Mouse (Mus musculus) erythroid progenitor cell, adult 5-6 weeks (primary cell): ENCODE data around the gene Sdhd. TPM values are rescaled to one million over a fixed set of nuclear protein-coding genes. Genes with fewer than 3 reads are reported as not detected.

Experiments
- ATAC-seq: replicated peaks from 2 replicates; pipeline ENCODE4 v1.8.0; 2016; ENCODE audit warnings: moderate number of reproducible peaks, mild to moderate bottlenecking, moderate TSS enrichment, inconsistent platforms; ENCODE audit not compliant: poor library complexity, low FRiP score, severe bottlenecking
- total RNA-seq, 2 experiments: library from RNA; stranded (forward) in 1 of 2; stranded (reverse) in 1 of 2; fragments of 150-400 nt in 1 of 2; fragments of 186-747, 209-891 nt in 1 of 2; gene quantifications; 2 replicates each; pipeline versions ENCODE4 v1.2.3 to v1.2.4; 2015 to 2017; ENCODE audit warnings: low replicate concordance in 2 of 2

Sdhd gene
- total RNA-seq, 2 experiments from 2014 or later: 43.1 to 79.6 TPM

DNA sequence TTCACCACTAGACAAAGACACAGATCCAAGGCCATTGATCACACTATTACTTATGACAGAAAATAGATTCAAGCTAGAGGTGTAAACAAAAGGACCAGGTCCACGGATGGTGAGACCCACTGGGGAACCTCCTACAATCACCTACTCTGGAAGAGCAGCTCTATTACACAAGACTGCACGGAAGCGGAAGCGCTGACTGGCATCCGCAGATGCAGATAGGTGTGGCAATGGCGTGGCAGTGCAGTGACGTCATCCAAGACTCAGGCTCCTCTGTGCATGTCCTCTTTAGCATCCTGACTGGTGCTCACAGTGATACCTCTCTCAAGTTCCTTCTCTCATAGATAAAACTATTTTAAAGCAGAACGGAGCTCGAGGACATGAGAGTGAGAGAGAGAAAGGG, 10.7 kb downstream of the Sdhd start:
- no peak for ATAC-seq

DNA sequence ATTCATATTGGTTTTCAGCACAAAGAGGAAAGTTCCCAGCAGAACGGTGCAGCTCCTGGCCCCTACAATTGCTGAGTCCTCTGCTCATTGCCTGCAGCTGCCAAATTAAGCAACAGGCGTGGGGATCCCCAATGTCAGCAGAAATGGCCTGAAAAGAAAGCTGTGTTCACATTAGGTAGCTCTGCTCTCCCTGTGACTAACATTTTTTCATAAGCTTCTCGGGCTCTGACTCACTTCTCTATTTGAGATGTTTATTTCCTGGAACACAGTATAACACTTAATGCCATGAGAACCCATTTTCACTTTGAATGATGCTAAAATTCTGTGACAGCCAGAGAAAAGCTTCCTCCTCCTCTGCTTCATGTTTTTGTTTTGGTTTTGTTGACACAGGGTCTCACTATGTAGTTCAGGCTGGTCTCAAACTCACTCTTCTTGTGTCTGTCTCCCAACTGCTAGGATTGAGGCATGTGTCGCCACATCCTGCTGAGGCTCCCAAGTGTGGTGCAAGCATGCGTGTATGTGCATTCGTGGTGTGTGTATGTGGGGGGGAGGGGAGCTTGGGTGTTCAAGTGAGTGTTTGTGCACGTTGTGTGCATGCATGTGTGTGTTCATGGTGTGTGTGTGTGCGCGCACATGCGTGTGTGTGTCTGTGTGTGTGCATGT, 12.6 kb downstream of the Sdhd start:
- no peak for ATAC-seq

DNA sequence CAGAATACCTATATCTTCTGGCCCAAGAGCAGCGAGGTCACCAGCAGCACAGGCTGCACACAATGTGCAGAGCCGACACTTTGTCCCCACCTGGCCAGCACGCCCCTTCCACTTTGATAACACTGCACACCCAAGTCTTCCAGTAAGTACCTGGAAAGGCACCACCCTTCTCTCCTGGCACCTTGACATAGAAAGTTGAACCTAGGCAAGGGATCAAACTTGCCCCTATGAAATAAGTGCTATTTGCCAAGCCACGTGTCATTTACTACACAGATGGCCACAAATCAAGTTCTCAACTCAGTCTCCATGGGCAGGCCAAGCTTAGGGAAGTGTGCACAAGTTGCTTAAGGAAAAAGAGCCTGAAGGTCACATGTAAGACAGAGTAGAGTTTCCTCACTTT, 16.7 kb downstream of the Sdhd start:
- ATAC-seq: no peak

DNA sequence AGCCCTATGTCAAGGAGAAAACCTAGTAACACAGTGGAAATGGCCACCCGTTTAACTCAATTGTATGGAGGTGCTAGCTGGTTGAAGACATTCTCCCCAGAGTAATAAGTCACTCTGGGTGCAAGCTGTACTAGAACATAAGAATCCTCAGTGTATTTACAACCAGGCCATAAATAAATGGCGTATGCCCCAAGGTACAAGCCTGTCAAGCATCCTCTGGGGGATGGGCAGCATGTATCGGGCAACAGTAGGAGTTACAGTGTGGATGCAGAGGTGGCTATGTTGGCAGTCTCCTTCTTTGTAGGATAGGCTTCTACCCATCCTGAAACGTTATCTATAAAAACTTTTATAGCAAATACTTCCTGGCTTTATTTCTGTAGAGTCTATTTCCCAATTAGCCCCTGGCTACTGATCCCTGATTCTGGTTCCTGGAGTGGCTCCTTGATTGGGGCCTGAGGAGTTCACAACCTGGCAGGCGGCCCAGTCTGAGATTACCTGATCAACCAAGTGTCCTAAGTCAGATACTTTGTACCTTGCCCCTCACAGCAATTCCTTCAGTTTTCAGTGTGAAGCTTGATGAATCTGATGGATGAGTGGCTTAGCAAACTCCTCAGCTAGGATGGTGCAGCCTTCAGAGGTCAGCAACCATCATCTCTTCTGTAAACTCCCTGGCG, 18.3 kb downstream of the Sdhd start:
- no peak for ATAC-seq

DNA sequence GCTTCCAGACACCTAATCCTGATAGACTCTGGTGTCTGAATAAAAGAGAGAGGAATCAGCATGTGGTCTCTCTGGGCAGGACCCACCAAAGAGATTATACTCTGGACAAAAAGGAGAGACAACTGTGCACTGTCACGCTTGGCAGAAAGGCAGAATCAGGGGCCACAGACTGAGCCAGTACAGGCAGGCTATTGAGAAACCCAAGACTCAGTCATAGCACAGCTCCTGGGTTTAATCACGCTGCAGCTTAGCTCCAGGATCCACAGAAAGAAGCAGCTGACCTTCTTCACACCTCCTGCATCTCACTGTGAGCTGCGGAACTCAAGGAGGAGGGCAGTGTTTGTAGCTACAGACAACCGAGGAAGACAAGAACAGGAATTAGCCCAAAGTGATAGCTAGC, 23.2 kb downstream of the Sdhd start:
- ATAC-seq: no peak

DNA sequence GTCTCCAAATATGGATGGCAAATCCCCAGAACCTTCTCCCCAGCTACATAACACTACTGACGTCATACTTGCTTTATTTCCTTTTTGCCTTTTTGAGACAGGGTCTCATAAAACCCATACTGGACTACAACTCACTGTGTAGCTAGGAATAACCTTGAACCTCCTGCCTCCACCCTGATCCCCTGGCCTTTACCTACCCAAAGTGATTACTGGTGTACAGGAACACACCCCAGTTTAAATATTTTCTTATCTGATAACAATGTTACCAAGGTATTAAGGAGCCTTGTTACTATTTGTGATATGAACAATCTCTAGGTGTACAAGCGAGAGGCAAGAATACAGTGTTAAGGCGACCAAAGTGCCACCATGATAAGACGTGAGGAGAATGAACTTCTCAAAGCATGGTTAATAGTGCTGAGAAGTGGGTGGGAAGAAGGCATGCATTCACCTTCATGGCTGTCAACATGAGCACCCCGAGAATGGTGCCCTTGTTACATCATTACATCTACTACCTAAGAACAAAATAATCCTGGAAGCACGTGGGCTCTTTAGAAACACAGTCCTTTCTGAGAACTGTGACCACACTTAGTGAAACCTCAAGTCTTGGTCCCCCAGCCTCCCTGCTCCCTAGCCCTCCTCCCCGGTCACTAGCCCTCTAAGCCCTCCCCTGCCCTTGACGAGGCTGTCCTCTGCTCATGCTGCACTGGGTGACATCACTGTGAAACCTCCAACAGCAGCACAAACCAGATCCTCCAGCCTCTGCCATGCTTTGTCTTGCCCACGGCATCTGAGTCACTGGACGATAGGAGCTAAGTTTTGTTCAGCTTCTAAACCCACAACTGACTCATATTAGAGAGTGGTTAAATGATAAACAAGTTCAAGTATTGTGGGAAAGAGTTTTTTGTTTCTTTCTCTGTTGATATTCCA, 33.8 kb downstream of the Sdhd start:
- no peak for ATAC-seq

DNA sequence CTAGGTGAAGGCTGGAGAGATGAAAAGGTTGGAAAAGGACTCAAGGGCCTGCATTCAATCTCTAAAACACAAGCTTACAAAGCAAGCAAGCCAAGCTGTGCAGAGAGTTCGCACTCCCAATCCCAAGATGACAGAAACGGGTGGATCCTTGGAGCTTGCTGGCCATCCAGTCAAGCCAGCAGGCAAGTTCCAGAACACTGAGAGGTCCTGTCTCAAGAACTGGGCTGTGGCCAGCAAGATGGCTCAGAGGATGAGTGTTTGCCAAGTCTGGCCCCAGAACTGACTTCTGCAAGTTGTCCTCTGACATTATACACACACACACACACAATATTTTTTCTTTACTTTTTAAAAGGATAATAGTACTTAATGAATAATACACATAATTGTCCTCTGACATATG, 35.7 kb downstream of the Sdhd start:
- ATAC-seq: no peak

DNA sequence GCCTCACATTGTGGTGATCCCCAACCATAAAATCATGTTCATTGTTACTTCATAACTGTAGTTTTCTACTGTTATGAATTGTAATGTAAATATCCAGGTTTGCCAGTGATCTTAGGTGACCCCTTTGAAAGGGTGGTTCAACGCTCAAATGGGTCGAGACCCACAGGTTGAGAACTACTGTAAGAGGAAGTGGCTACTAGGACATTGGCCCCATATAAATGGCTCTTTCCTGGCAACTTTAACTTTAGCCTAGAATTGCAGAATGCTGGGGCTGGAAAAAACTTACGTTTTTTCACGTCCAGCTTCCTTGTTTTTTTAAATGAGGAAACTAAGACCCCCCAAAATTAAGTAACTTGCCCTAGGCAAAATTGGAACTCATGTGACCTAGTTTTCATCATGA, 36.2 kb downstream of the Sdhd start:
- ATAC-seq: no peak

DNA sequence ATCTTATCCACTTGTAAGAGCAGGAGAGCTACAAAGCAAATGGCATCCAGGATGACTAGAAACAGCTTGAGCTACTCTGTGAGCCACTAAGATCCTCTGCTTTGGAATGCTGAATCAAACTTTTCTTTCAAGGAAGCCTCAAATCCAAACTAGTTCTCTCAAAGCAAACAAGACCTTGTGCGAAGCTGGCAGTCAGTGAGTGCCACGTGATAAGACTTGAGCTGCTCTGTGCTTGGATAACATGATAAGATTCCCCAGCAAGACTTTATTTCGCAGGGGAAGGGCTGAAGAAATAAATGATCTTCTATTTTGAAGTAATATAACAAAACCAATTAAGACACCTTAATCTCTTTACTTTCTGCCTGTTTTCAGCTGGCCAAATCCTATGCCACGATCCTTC, 37.7 kb downstream of the Sdhd start:
- ATAC-seq: no peak

DNA sequence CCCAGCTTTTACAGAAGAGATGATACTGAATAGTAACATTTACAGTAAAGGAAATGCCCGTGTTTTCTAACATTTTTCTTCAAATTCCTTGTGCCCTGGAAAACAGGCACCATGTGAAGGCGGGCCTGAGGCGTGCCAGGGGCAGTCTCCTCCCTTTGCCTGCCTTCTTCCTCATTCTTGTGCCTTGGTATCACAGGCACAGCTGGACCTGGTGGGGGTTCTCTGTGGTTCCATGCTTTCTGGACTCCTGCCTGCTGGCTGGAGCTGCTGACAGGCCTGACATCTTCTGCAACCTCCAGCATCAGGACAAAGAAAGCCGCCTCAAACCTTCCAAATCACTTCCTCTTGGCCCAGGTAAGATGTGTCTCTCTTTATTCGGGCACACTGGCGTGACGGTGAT, 38.4 kb downstream of the Sdhd start:
- ATAC-seq: no peak

DNA sequence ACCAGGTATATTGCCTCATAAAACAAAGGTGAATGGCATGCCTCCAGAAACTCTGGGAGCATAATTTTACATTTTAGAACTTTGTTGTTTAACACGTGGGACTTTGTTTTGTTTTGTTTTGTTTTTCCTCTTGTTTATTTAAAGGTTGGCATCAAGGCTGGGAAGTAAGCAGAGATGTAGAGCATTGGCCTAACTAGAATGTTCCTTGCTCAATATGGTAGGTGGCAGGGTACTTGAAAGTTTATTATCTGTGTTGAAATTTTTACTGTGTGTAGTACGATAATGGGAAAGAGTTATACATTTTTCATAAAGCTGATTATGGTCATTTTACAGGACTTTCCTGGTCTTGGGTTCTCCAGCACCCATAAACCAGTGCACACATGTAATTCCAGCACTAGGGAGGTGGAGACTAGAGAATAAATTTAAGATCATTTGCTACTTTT, 41.7 kb downstream of the Sdhd start:
- ATAC-seq: no peak

DNA sequence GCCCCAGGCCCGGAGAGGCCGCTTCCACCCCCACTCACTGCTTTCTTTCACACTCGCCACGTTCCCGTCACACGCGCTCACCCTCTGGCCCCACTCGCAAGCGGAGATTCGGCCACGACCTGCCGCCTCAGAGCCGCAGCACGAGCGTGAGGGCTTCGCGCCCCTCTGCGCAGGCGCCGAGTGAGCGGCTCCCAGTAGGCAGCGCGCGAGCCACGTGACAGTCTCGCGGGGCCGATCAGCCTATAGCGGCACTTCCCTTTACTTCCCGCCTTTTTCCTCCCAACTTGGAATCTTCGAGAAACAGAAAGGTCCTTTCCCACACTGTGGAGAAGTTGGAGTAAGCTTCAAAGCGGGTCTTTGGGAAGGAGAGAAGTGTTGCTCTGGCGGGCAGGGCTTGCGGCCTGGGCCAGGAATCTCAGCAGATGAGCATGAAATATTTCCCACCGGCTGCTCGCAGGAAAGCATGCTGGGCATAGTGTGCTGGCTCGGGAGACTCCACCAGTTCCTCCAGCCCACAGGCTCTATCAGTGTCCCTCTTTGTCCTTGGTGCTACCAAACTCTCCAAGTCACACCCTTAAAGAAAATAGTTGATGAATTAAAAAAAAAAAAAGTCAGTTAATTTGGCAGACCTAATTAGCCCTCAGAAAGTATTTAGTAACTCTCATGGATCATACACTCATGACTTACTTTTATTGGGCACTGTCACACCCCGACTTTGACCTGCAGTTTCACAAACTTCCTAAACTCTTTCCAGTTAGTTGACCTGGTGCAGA, 42.3 kb downstream of the Sdhd start, which contains the start of gene Tex12:
TSS of gene Tex12 (minus strand) at position 181 of the 773 bp plus-strand sequence.
- no peak for ATAC-seq

DNA sequence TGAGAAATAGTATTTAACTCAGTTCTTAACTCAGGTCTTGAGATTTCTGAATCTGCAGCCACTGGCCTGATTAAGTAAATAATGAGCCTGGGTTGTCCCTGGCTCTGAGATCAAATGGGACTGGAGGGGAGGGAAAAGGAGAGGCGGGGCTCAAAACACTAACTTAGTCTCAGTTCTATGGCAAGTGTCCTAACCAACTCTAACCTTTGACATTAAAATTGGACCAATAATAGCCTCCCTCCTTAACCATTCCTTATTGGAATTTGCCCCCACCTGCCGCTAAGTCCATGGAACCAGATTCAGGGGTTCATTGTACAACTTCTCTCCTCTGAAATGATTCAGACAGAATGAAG, 48.5 kb downstream of the Sdhd start, which contains the start of gene Bco2:
TSS of gene Bco2 (minus strand) at position 88 of the 353 bp plus-strand sequence.
- no peak for ATAC-seq

DNA sequence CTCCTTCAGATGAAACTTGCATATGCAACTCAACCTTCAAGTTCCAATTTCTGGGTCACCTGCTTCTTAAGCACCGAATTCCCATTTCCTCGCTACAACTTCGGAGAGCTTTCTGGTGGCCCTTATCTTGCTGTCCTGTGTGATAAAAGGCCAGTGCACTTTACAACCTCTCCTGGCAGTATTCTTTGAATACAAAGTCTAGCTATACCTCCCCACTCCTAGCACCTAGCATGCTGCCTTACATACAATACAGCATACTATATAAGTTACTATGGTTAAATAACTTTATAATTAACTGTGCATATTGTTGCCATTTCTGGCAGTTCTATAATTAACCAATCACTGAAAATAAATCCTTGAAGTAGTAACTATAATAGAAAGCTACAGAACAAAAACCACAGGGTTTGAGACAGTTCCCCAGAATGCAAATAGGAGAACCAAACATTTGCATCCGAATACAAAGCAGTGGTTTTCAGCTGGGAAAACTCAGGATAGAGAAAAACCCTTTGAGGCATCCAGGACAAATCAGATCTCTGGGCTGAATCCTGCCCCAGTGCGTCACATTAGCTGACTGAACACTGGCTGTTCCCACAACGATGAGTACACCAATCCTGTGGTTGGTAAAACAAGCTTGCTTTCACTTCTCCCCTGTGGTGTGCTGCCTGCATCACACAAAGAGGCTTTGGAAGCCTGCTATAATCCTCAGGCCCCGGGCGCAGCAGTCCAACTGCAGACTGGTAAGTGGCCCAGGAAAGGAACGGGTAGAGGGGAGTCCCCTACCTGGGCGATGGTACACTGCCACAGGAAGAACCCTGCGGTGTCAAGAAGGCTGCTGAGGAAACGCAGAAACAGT, 49.1 kb downstream of the Sdhd start, which contains the start of gene Il18:
TSS of gene Il18 (plus strand) at position 587 of the 853 bp plus-strand sequence.
- no peak for ATAC-seq

DNA sequence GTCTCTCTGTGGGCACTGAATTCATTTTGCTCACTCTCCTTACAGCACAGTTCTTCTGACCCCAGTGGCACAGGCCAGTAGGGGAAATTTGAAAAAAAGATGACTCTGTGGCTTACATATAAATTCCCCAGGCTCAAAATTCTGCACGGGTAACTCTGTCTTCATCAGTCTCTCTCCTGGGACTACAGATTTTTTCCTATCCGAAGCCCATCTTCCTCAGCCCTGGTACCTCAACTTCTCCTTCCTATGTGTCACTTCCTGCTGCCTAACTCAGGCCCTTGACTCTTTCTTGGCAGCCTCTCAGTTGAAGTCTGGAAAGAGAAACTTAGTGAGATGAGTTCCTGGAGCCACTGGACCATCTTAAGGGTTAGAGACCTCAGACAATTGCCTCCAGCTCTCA, 50.1 kb downstream of the Sdhd start:
- no peak for ATAC-seq

DNA sequence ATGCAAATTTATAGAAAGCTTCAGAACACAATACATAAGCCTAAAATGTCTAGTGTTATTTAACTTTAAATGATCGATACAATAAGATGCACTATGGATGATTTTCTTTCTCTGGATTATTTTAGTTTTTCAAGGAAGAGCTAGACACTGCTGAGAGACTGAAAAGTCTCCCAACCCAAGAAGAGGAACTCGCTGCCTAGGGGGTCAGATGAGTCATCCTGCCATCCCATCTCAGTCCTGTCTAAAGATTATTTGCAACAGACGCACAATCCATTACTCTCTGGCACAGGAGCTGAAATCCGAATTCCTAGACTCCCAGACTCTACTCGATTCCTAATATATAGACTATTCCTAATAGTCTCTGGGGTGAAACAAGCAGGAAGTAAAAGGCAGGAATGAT, 51.4 kb downstream of the Sdhd start:
- no peak for ATAC-seq

DNA sequence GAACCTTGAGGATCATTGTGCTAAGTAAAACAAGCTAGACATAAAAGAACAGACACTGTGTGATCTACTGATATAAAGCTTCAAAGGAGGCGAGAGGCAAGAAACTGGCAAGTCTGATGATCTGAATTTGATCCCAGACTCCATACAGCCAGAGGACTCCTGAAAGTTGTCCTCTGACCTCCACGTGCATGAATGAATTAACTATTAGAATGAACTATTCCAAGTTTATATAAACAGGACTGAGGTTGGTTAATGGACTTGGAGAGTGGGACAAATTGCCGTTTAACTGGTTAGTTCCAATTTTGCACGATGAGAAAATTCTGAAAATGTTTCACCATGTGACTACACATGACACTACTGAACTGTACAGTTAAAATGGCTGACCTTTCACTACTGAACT, 54.7 kb downstream of the Sdhd start:
- ATAC-seq: no peak

DNA sequence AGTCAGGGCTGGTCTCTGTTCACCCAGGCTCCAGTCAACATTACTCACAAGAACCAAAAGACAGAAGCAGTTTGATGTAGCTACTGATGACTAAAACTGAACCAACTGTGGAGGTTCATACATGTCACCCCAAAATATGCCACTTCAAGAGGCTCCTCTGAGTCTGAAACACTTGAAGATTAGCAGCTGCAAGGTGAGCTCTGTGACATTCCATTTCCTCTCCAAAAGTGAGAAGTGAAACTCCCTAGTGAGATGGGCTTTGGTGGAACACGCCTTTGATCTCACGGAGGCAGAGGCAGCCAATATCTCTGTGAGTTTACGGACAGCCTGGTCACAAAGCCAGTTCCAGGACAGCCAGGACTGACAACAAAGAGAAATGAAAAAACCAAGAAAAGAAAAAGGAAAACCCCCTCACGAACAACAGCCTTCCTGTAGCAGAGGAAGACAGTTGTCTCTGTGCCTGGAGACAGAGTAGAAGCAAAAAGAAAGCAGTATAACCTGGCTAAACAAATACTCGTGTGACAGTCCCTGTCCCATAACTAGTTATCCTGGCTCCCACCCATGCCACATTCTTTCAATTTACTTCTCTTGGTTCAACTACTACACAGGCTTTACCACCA, 55.6 kb downstream of the Sdhd start:
- no peak for ATAC-seq
